Mouse (Mus musculus): Measurements from ENCODE around the gene Fam189a2. TPM values are rescaled to one million over a fixed set of nuclear protein-coding genes. Genes with fewer than 3 reads are reported as not detected.

The Fam189a2 gene
- total and polyA plus RNA-seq, 3 experiments: 0.11 TPM; not detected in 2

DNA sequence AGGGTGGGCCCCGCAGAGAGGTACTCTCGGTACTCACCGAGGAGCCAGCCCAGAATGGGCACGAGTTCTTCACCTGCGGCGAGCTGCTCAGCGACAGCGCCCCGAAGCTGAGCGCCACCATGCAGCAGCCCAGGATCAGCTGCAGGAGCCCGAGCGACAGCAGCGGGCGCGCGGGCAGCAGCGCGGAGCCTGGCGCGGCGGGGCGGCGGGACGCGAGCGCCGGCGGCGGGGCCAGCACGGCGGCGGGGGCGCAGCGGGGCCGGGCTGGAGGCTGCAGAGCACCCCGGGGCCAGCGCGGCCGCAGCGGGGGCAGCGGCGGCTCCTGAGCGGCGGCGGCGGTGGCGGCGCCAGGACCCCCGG is 328 bp downstream of the Fam189a2 start:
- Histone ChIP-seq H3K4me1 (ENCODE audit: insufficient read depth, low read depth, low read length) (no peaks in the 10 kb centered on the region), H3K36me3 (replicated peaks) (no peaks in the 10 kb centered on the region), H3K27me3 (ENCODE audit: insufficient read depth, low read length) (no peaks in the 10 kb centered on the region; the same call in 1 of the 2 replicates), H3K9me3 (replicated peaks) (no peaks in the 10 kb centered on the region), H3K4me3 (ENCODE audit: low read depth, low read length) (no peak overlapping the region)
- no peak for TF ChIP-seq CTCF (IDR thresholded peaks at IDR 0.05; ENCODE audit: low read depth, low read length)
- ATAC-seq (ENCODE audit: extremely low read depth, insufficient number of reproducible peaks, low FRiP score, poor library complexity, severe bottlenecking) (no peak), DNase-seq (ENCODE audit: low spot score) (no peak)

DNA sequence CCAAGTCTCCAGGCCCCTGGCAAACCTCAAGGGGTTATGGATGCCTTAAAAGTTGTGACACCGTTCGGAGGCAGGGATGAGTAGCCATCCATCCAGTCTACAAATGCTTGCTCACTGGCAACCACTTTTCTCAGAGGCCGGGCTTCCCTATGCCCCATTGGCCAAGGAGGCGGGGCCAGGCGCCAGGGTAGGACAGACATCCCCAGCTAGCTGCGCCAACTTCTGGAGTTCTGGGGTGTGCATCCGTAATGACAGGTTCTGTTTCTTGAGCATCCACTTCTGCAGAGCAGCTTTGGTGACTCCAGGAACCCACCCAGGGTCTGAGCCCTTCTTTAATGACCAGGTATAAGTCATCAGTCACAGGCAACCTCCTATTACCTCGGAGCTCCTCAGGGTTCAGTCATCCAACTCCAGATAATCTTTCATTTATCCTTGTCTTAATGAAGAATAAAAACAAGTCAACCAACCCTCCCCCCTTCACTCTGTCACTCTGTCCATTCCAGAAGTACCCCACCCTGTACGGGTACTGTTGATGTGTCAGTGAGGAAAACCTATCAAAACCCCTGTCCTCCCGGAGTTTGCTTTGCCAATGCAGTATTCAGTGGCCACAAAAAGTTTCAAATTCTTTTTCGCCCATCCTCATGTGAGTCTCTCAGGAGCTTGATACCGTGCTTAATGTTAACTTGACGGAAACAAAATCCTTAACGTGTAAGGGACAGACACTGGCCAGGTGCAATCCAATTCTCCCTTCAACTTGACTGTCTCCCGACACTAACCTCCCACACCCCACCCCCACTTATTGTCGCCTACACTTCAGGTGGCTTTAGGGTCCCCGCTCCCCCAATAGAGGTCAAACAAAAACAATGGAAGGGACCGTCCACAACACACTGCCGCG is 956 bp downstream of the Fam189a2 start:
- DNase-seq (ENCODE audit: low spot score) (no peak), ATAC-seq (ENCODE audit: extremely low read depth, insufficient number of reproducible peaks, low FRiP score, poor library complexity, severe bottlenecking) (no peak)
- H3K4me3 ChIP-seq (ENCODE audit: low read depth, low read length): no peak overlapping the region
- no peaks in the 10 kb centered on the region; the same call in 1 of the 2 replicates for H3K27me3 ChIP-seq (ENCODE audit: insufficient read depth, low read length)
- no peak for TF ChIP-seq TAL1 (conservative IDR thresholded peaks at IDR 0.05; ENCODE audit: low read depth, low read length)
- no peak for TF ChIP-seq CTCF (IDR thresholded peaks at IDR 0.05; ENCODE audit: low read depth, low read length)
- no peak for TF ChIP-seq GATA1 (IDR thresholded peaks at IDR 0.05; ENCODE audit: borderline replicate concordance, low read length)
- H3K9me3 ChIP-seq (replicated peaks): no peaks in the 10 kb centered on the region
- H3K4me1 ChIP-seq (ENCODE audit: insufficient read depth, low read depth, low read length): no peaks in the 10 kb centered on the region
- no peaks in the 10 kb centered on the region for H3K36me3 ChIP-seq (replicated peaks)

DNA sequence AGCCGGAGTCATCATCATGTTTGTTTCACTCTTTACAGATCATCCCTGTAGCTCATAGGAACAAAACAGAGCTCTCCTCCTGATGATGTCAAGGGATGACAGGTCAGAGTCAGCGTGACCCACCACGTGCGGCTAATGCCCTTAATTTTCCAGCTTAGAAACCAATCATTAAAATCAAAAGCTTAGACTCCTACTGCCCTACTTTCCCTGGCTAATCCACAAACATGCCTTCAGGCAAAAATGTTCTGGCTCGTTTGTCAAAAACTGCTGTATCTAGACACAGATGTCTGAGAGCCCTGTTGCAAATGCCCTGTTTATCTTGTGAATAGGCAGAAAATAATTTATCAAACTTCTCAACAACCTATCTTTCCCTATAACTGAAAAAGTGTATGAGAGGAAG is 4.9 kb downstream of the Fam189a2 start:
- Histone ChIP-seq H3K4me3 (ENCODE audit: low read depth, low read length) (no peak overlapping the region), H3K36me3 (replicated peaks) (no peaks in the 10 kb centered on the region), H3K27me3 (ENCODE audit: insufficient read depth, low read length) (no peaks in the 10 kb centered on the region), H3K9me3 (replicated peaks) (no peaks in the 10 kb centered on the region), H3K4me1 (ENCODE audit: insufficient read depth, low read depth, low read length) (no peaks in the 10 kb centered on the region)
- ATAC-seq (ENCODE audit: extremely low read depth, insufficient number of reproducible peaks, low FRiP score, poor library complexity, severe bottlenecking) (no peak), DNase-seq (ENCODE audit: low spot score) (no peak)
- TF ChIP-seq CTCF (IDR thresholded peaks at IDR 0.05; ENCODE audit: low read depth, low read length) (no peak), GATA2 (IDR thresholded peaks at IDR 0.05; ENCODE audit: borderline replicate concordance, low read depth, low read length) (no peak), TAL1 (conservative IDR thresholded peaks at IDR 0.05; ENCODE audit: low read depth, low read length) (no peak), GATA1 (IDR thresholded peaks at IDR 0.05; ENCODE audit: borderline replicate concordance, low read length) (no peak), POLR2AphosphoS5 (IDR thresholded peaks at IDR 0.05; ENCODE audit: insufficient replicate concordance, low read depth, low read length) (no peak)

DNA sequence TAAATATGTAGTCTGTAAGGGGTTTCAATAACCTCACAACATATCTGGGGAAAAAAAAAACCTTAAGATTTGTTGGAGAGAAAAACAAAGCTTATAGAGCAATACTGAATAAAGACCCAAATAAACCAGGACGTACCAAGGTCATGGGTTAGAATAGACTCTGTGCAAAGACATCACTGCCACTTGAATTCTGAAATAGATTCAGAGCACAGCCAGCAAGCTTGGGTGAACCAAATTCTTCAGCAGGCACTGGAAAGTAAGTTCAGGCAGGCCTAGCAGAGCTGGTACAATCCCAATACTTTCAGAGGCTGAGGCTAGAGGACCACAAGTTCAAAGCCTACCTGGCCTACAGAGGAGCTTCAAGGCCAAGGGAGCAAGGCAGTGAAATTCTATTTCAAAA is 6.2 kb downstream of the Fam189a2 start:
- DNase-seq (ENCODE audit: low spot score) (no peak), ATAC-seq (ENCODE audit: extremely low read depth, insufficient number of reproducible peaks, low FRiP score, poor library complexity, severe bottlenecking) (no peak)
- H3K4me1 ChIP-seq (ENCODE audit: insufficient read depth, low read depth, low read length): no peaks in the 10 kb centered on the region
- no peaks in the 10 kb centered on the region for H3K9me3 ChIP-seq (replicated peaks)
- H3K27me3 ChIP-seq (ENCODE audit: insufficient read depth, low read length): no peaks in the 10 kb centered on the region
- TF ChIP-seq TAL1 (conservative IDR thresholded peaks at IDR 0.05; ENCODE audit: low read depth, low read length) (no peak), GATA2 (IDR thresholded peaks at IDR 0.05; ENCODE audit: borderline replicate concordance, low read depth, low read length) (no peak), GATA1 (IDR thresholded peaks at IDR 0.05; ENCODE audit: borderline replicate concordance, low read length) (no peak), POLR2AphosphoS5 (IDR thresholded peaks at IDR 0.05; ENCODE audit: insufficient replicate concordance, low read depth, low read length) (no peak), CTCF (IDR thresholded peaks at IDR 0.05; ENCODE audit: low read depth, low read length) (no peak)
- no peak overlapping the region for H3K4me3 ChIP-seq (ENCODE audit: low read depth, low read length)
- H3K36me3 ChIP-seq (replicated peaks): no peaks in the 10 kb centered on the region

DNA sequence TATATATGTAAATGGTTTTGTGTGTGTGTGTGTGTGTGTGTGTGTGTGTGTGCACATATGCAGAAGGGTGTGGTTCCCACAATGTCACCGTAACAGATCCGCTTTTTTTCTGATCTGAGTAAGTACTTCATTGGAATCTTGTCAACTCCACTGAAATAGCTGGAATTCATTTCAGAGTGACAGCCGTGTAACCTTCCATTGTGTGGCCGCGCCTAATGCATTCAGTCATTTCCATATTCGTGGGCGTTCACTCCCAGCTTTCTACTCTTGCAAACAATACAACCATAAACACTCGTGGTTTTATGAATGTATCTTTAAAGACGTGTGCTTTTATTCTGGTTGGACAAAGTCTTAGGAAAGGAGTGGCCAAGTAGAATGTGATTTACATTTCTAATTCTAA is 6.7 kb downstream of the Fam189a2 start:
- no peak for ATAC-seq (ENCODE audit: extremely low read depth, insufficient number of reproducible peaks, low FRiP score, poor library complexity, severe bottlenecking)
- Histone ChIP-seq H3K4me1 (ENCODE audit: insufficient read depth, low read depth, low read length) (no peaks in the 10 kb centered on the region), H3K27me3 (ENCODE audit: insufficient read depth, low read length) (no peaks in the 10 kb centered on the region)

DNA sequence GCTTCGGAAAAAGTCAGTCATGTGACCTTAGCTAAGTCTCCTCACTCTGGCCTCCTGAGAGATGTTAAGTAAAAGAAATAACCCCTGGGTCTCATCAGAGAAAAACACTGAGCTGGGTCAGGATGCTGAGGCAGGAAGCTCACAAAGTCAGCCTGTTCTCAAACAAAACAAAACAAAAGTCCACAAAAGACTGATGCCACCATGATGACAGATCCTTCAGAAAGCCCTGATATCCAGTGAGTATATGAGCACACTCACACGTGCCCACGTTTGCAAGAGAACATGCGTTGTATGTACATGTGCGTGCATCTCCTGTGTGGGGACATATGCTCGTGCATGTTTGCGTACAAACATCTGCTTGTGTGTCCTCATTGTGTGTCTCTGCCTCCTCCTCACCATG is 7.5 kb downstream of the Fam189a2 start:
- Histone ChIP-seq H3K4me1 (ENCODE audit: insufficient read depth, low read depth, low read length) (no peaks in the 10 kb centered on the region), H3K4me3 (ENCODE audit: low read depth, low read length) (no peak overlapping the region), H3K27me3 (ENCODE audit: insufficient read depth, low read length) (no peaks in the 10 kb centered on the region), H3K36me3 (replicated peaks) (no peaks in the 10 kb centered on the region), H3K9me3 (replicated peaks) (no peaks in the 10 kb centered on the region)
- no peak for ATAC-seq (ENCODE audit: extremely low read depth, insufficient number of reproducible peaks, low FRiP score, poor library complexity, severe bottlenecking)
- DNase-seq (ENCODE audit: low spot score): no peak
- TF ChIP-seq CTCF (IDR thresholded peaks at IDR 0.05; ENCODE audit: low read depth, low read length) (no peak), POLR2AphosphoS5 (IDR thresholded peaks at IDR 0.05; ENCODE audit: insufficient replicate concordance, low read depth, low read length) (no peak), GATA1 (IDR thresholded peaks at IDR 0.05; ENCODE audit: borderline replicate concordance, low read length) (no peak), GATA2 (IDR thresholded peaks at IDR 0.05; ENCODE audit: borderline replicate concordance, low read depth, low read length) (no peak), TAL1 (conservative IDR thresholded peaks at IDR 0.05; ENCODE audit: low read depth, low read length) (no peak)

More for the DNA sequence above, 6.7 kb downstream of the Fam189a2 start:
- no peak for TF ChIP-seq GATA2 (IDR thresholded peaks at IDR 0.05; ENCODE audit: borderline replicate concordance, low read depth, low read length)
- no peak for TF ChIP-seq POLR2AphosphoS5 (IDR thresholded peaks at IDR 0.05; ENCODE audit: insufficient replicate concordance, low read depth, low read length)
- no peak for TF ChIP-seq CTCF (IDR thresholded peaks at IDR 0.05; ENCODE audit: low read depth, low read length)
- no peak for TF ChIP-seq TAL1 (conservative IDR thresholded peaks at IDR 0.05; ENCODE audit: low read depth, low read length)
- TF ChIP-seq GATA1 (IDR thresholded peaks at IDR 0.05; ENCODE audit: borderline replicate concordance, low read length): no peak
- Histone ChIP-seq H3K4me3 (ENCODE audit: low read depth, low read length) (no peak overlapping the region), H3K9me3 (replicated peaks) (no peaks in the 10 kb centered on the region), H3K36me3 (replicated peaks) (no peaks in the 10 kb centered on the region)
- no peak for DNase-seq (ENCODE audit: low spot score)
